Mouse (Mus musculus): ENCODE measurements around the gene Zic3.

Gene Zic3

DNA sequence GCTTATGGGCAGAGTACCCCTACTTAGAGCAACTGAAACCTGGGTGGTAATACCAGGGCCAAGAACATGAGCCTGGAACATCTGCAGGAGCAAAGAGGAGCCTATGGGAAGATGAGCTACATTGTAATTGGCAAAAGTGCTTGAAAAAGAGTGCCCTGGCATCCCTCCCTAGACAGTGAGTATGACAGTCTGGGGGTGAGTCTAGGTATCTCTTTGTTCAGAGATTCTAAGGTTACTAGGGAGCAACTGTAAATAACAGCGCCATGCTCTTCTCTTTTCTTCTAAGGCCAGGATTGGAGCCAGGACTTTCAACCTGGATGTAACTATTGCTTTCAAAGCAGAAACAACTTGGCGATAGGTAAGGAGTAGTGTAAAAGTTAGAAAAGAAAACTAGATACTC is at the start of gene Zic3:
Gene Zic3 (plus strand): TSS at position 301 of the 400 bp plus-strand sequence.
- in situ Hi-C loops (cut with MboI; ENCODE audit: low sequenced_read_pairs), result no loop called here

DNA sequence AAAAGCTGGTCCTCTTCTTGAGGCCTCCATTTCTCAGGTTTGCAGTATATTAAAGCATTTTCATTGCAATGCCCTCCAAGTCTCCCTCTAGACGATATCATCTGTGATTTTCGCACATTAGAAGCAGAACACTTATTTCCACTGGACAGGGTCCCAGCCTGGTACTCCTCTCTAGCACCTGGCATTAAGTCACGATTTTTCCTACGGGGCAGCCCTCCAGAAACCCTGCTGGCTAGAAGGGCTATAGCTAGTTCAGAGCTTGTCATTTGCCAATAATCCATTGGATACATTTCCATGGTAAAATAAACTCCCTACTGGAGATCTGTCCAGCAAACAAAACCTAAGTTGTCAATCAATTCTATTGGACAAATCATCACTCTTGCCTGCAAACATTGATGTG is 40.1 kb upstream of the Zic3 start:
- in situ Hi-C loops (cut with MboI; ENCODE audit: low sequenced_read_pairs), result no loop called here

DNA sequence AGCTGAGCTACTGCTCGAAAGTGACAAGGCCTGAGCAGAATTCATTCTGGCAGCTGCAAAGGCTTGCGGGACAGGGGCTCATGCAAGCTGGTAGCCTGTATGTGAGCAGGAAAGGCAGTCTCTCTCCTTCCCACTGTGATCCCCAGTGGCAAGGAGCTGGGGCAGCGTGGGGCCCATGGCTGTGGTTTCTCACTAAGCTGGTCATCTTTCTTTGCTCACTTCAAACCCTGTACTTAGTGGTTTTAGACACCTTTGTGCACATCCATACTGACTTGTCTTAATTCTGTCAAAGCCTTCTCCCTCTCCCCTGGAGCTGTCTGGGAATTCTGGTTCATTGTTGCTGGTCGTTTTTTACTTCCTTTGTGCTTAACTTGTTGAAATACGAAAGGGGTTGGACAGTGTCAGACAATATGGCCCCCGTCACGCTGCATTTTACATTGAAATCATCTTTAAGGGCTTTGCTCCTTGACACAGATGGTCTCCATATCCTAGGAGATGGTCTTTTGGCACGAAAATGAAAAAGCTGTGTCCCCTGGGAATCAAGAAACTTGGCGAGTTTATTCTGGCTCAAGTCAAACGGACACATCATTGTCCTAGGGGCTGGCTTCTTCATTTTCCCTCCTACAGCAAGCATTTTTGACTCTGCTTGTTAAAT is 34.9 kb upstream of the Zic3 start:
- in situ Hi-C loops (cut with MboI; ENCODE audit: low sequenced_read_pairs), result no loop called here

DNA sequence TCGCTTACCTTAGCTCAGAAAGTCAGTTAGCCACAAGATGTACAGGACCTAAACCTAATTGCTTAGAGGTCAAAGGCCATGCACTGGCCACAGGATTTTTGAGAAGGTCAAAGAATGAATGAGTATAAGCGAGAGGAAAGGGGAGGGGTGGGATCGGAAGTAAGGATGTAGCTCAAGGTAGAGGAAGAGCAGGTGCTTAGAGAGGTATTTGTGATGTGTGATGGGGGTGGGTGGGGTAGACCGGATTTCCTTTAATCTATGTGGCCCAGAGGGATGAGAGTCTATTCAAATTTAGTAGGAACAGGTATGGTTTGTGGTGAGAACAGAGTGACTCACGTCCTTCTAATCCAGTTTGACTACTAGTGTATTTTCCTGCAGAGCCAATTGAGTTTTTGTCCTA is 9.1 kb upstream of the Zic3 start:
- in situ Hi-C loops (cut with MboI; ENCODE audit: low sequenced_read_pairs), result no loop called here

- in situ Hi-C loops (cut with MboI; ENCODE audit: low sequenced_read_pairs), result no loop called here
These were observed 8.4 kb upstream of the Zic3 start for GRCm38 (mm10) chrX:58014093-58014492.

- in situ Hi-C loops (cut with MboI; ENCODE audit: low sequenced_read_pairs), result no loop called here
These were observed 7.7 kb upstream of the Zic3 start for GRCm38 (mm10) chrX:58014761-58015160.

- in situ Hi-C loops (cut with MboI; ENCODE audit: low sequenced_read_pairs), result no loop called here
These were observed 7.1 kb upstream of the Zic3 start for GRCm38 (mm10) chrX:58015336-58015945.

GRCm38 (mm10) chrX:58018720-58019119 is 3.8 kb upstream of the Zic3 start:
- in situ Hi-C loops (cut with MboI; ENCODE audit: low sequenced_read_pairs), result no loop called here

- in situ Hi-C loops (cut with MboI; ENCODE audit: low sequenced_read_pairs), result no loop called here
These were observed 3.1 kb upstream of the Zic3 start for GRCm38 (mm10) chrX:58019257-58019953.

GRCm38 (mm10) chrX:58027631-58028030 is 5.1 kb downstream of the Zic3 start:
- in situ Hi-C loops (cut with MboI; ENCODE audit: low sequenced_read_pairs), result no loop called here

- in situ Hi-C loops (cut with MboI; ENCODE audit: low sequenced_read_pairs), result no loop called here
These were observed 5.6 kb downstream of the Zic3 start for GRCm38 (mm10) chrX:58028082-58028481.

- in situ Hi-C loops (cut with MboI; ENCODE audit: low sequenced_read_pairs), result no loop called here
These were observed 6.4 kb downstream of the Zic3 start for GRCm38 (mm10) chrX:58028858-58029257.

- in situ Hi-C loops (cut with MboI; ENCODE audit: low sequenced_read_pairs), result no loop called here
These were observed 7.8 kb downstream of the Zic3 start for GRCm38 (mm10) chrX:58030100-58030834.

DNA sequence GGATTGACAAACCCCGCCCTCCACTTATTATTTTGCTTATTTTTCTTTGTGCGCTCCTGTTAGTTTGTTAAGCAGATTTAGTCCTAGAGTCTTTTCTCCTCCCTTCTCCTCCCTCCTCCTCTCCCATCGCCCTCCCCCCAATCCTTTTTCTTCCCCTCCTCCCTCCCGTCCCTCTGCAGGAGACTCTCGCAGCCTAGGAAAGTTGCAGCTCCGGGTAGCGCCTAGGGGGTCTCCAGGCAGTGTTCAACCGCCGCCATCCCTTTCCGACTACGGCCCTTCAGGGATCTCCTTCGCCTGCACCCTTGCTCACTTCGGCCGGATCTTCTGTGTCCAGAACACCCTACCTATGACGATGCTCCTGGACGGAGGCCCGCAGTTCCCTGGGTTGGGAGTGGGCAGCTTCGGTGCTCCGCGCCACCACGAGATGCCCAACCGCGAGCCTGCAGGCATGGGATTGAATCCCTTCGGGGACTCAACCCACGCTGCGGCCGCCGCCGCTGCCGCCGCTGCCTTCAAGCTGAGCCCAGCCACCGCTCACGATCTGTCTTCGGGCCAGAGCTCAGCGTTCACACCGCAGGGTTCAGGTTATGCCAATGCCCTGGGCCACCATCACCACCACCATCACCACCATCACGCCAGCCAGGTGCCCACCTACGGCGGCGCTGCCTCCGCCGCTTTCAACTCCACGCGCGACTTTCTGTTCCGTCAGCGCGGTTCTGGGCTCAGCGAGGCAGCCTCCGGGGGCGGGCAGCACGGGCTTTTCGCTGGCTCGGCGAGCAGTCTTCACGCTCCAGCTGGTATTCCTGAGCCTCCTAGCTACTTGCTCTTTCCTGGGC is 8.6 kb downstream of the Zic3 start:
- in situ Hi-C loops (cut with MboI; ENCODE audit: low sequenced_read_pairs), result no loop called here

- in situ Hi-C loops (cut with MboI; ENCODE audit: low sequenced_read_pairs), result no loop called here
These were observed 9.4 kb downstream of the Zic3 start for GRCm38 (mm10) chrX:58031671-58032605.

DNA sequence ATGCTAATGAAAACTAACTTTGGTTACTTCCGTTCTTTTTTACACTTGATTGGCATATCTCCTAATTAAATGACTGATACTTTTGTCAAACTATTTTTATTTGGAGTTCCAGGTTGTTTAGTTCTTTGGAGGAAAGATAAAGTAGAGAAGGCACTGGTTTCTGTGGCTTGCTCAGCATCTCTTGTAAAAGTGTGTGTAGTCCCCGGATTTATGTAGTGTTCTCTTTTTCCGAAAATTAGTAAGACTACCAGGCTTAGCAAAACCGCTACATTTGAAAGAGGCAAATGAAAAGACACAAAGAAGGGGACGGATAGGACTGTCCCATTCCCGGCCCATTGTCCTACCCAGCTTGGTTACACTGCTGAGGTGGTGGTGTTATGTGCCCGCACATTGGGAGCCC is 10.1 kb downstream of the Zic3 start:
- in situ Hi-C loops (cut with MboI; ENCODE audit: low sequenced_read_pairs), result no loop called here

DNA sequence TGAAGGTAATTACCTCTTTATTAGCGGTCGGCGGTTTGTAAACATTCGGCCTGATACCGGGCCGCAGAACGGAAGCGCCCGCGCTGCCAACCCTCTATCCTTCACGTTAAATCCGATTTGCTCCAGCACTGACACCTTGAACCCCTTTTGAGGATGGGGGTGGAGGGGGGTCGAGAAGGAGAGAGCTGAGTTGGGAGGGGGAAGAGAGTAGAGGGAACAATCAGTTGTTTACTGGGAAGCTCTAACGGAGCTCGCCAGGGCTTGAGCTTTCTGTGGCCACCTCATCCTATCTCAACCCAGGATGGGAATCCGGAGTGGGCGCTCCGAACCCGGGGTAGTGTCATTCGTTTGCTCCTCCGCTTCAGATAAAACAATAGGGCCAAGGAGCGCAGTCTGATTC is 11.0 kb downstream of the Zic3 start:
- in situ Hi-C loops (cut with MboI; ENCODE audit: low sequenced_read_pairs), result no loop called here

- in situ Hi-C loops (cut with MboI; ENCODE audit: low sequenced_read_pairs), result no loop called here
These were observed 15.8 kb downstream of the Zic3 start for GRCm38 (mm10) chrX:58038061-58039007.
